Mouse (Mus musculus): ENCODE results near the gene Cx3cr1.
A peak's percentile ranks its signal among the peaks of the same experiment; 100 is the strongest.

Gene Cx3cr1

GRCm38 (mm10) chr9:119941861-119942260 lies 127.8 kb downstream of the Cx3cr1 start:
- no peak for DNase-seq (ENCODE audit: low spot score in 2 of 2)

GRCm38 (mm10) chr9:119941407-119941806 lies 128.3 kb downstream of the Cx3cr1 start:
- no peak for DNase-seq (ENCODE audit: low spot score in 2 of 2)

- DNase-seq (ENCODE audit: low spot score in 2 of 2) = no peak
Measured at GRCm38 (mm10) chr9:119939646-119940045, 130.0 kb downstream of the Cx3cr1 start.

GRCm38 (mm10) chr9:119938496-119938895 lies 131.2 kb downstream of the Cx3cr1 start:
- DNase-seq (ENCODE audit: low spot score in 2 of 2) = no peak

- DNase-seq (ENCODE audit: low spot score in 2 of 2) = peak; percentile 90 to 93
Measured at GRCm38 (mm10) chr9:119937005-119937773, 132.5 kb downstream of the Cx3cr1 start, which contains the start of the genes Gorasp1 and Ttc21a. Gene Gorasp1 (minus strand): TSS chr9:119937565. Gene Ttc21a (plus strand): TSS chr9:119937606.

GRCm38 (mm10) chr9:119933675-119934074 lies 136.0 kb downstream of the Cx3cr1 start:
- DNase-seq (ENCODE audit: low spot score in 2 of 2) = no peak

GRCm38 (mm10) chr9:119932358-119932757 lies 137.3 kb downstream of the Cx3cr1 start:
- DNase-seq (ENCODE audit: low spot score in 2 of 2) = peak in 1 of 2 experiments; percentile 14

GRCm38 (mm10) chr9:119926497-119926896 lies 143.2 kb downstream of the Cx3cr1 start:
- DNase-seq (ENCODE audit: low spot score in 2 of 2) = no peak

- DNase-seq (ENCODE audit: low spot score in 2 of 2) = no peak
Measured at GRCm38 (mm10) chr9:119925729-119926128, 143.9 kb downstream of the Cx3cr1 start.

- DNase-seq (ENCODE audit: low spot score in 2 of 2) = peak in 1 of 2 experiments; percentile 27
Measured at GRCm38 (mm10) chr9:119925120-119925657, 144.5 kb downstream of the Cx3cr1 start.

- DNase-seq (ENCODE audit: low spot score in 2 of 2) = no peak
Measured at GRCm38 (mm10) chr9:119923462-119923861, 146.2 kb downstream of the Cx3cr1 start.

GRCm38 (mm10) chr9:119919858-119920257 lies 149.8 kb downstream of the Cx3cr1 start:
- DNase-seq (ENCODE audit: low spot score in 2 of 2) = no peak

- DNase-seq (ENCODE audit: low spot score in 2 of 2) = no peak
Measured at GRCm38 (mm10) chr9:119913087-119913838, 156.4 kb downstream of the Cx3cr1 start.

- no peak for DNase-seq (ENCODE audit: low spot score in 2 of 2)
Measured at GRCm38 (mm10) chr9:119909931-119910330, 159.7 kb downstream of the Cx3cr1 start.

GRCm38 (mm10) chr9:119908708-119909107 lies 161.0 kb downstream of the Cx3cr1 start:
- no peak for DNase-seq (ENCODE audit: low spot score in 2 of 2)

GRCm38 (mm10) chr9:119902410-119903151 lies 167.1 kb downstream of the Cx3cr1 start:
- DNase-seq (ENCODE audit: low spot score in 2 of 2) = no peak

- no peak for DNase-seq (ENCODE audit: low spot score in 2 of 2)
Measured at GRCm38 (mm10) chr9:119899446-119899845, 170.2 kb downstream of the Cx3cr1 start.

GRCm38 (mm10) chr9:119895040-119895721 lies 174.5 kb downstream of the Cx3cr1 start:
- peak in 1 of 2 experiments; percentile 35 for DNase-seq (ENCODE audit: low spot score in 2 of 2)

- peak; percentile 98 for DNase-seq (ENCODE audit: low spot score in 2 of 2)
Measured at GRCm38 (mm10) chr9:119894339-119895009, 175.2 kb downstream of the Cx3cr1 start, which contains the start of gene Wdr48. Gene Wdr48 (plus strand): TSS chr9:119894878.

GRCm38 (mm10) chr9:119893881-119894280 lies 175.8 kb downstream of the Cx3cr1 start:
- DNase-seq (ENCODE audit: low spot score in 2 of 2) = no peak

All from heart, adult 9 months (tissue).